14 mouse cellular contexts compared by ENCODE assay signal in genomic region chr2:152345393-152345792, GRCm38 (mm10). TPM values are rescaled to one million over a fixed set of nuclear protein-coding genes. Genes with fewer than 3 reads are reported as not detected.
"Had no signal": no experiment of that assay in that cellular context is flagged by ENCODE, and none has a peak within 500 bp of the region (broad histone marks: within the 10 kb centered on the region; RNA-seq: fewer than 3 reads in every experiment).

No protein-coding gene starts in this region.

- H3K27ac ChIP-seq: limb, embryonic 13.5 days; liver, embryonic 15.5 days; midbrain, embryonic 12.5 days had no signal

- H3K4me2 ChIP-seq: limb, embryonic 13.5 days; liver, embryonic 15.5 days; midbrain, embryonic 12.5 days had no signal

- ATAC-seq: midbrain, embryonic 16.5 days had no signal

- H3K9me3 ChIP-seq: limb, embryonic 13.5 days; liver, embryonic 15.5 days; midbrain, embryonic 12.5 days had no signal

- H3K4me3 ChIP-seq: limb, embryonic 13.5 days; liver, embryonic 15.5 days; midbrain, embryonic 12.5 days had no signal

- H3K9ac ChIP-seq: limb, embryonic 13.5 days; liver, embryonic 15.5 days; lung, embryonic 14.5 days; midbrain, embryonic 12.5 days had no signal

- DNase-seq: kidney, postnatal 10 days; left cerebral cortex, postnatal 4 days; lung, embryonic 14.5 days; lung, postnatal 14 days; right cerebral cortex, postnatal 14 days; thymus, adult 18-20 months; thymus, postnatal 14 days had no signal

- H3K36me3 ChIP-seq: limb, embryonic 13.5 days; liver, embryonic 15.5 days; midbrain, embryonic 12.5 days had no signal

RNA-seq across cellular contexts. Expression of gene Nrsn2, which starts 31.0 kb away (rescaled TPM):
- total RNA-seq: liver, adult 2 months; megakaryocyte-erythroid progenitor cell, adult 5-6 weeks had no signal
- polyA plus RNA-seq: liver, adult 2 months; liver, embryonic 15.5 days; lung, embryonic 14.5 days; macrophage had no signal
